Mouse (Mus musculus) left cerebral cortex, postnatal 10 days (tissue): ENCODE measurements around the gene Chil4. TPM values are rescaled to one million over a fixed set of nuclear protein-coding genes. Genes with fewer than 3 reads are reported as not detected.
"Not testable (repeated sequence)": the region's sequence is repeated elsewhere in the genome, so short reads cannot be mapped to it uniquely, and the experiment has no call there.

Experiments used
- DNase-seq, 2 experiments: peaks; one replicate each; pipeline ENCODE4 v3.0.0; 2021 to 2022; ENCODE audit warnings: low spot score in 2 of 2, mixed read lengths in 1 of 2; ENCODE audit errors: extremely low spot score in 1 of 2
- intact Hi-C: fragments of 180-260 bp; cut with DNase I; formaldehyde crosslinking; loops from one replicate; pipeline ENCODE4 v1.15.1; 2025
- total RNA-seq, 2 experiments: library from RNA; stranded (reverse); gene quantifications; 2 replicates each; pipeline ENCODE4 v1.2.3; 2021

Gene Chil4
- total RNA-seq: not detected

DNA sequence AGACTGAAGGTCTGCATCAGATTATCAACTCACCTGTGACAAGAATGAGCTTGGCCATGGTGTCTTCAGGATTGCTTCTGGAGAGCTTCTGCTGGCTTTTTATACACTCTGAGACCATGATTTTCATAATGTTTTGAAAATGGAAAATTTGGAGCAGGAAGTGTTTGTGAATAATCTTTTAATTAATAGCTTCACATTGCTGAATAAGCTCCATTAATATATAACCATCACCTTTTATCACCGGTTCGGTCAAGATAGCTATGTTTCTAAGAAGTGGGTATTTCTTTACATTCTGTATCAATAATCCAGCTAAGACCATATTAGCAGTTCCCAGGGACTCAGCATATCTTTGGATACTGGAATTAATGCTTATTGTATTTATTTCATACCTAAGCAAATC lies at the start of gene Chil4:
Gene Chil4 (minus strand): TSS at position 101 of the 400 bp plus-strand sequence.
- DNase-seq: no peak
- intact Hi-C loops: no loop called here

DNA sequence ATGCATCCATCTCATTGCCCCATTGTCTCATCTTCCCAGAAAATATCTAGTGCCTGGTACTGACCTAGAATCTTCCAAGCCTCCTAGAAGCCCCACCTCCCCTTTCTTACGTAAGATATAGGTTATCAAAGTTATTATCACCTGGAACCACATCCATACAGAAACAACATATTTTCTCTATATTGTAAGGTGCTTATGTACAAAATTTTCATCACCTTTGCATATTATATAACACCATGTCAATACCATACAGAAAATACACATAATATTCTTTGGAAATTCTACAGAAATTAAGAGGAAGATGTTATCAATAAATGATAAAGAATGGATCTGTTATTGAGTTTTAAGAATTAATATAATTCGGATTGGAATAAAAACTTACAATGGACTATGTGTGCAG lies 46.5 kb upstream of the Chil4 start:
- intact Hi-C loops: no loop called here
- no peak for DNase-seq

DNA sequence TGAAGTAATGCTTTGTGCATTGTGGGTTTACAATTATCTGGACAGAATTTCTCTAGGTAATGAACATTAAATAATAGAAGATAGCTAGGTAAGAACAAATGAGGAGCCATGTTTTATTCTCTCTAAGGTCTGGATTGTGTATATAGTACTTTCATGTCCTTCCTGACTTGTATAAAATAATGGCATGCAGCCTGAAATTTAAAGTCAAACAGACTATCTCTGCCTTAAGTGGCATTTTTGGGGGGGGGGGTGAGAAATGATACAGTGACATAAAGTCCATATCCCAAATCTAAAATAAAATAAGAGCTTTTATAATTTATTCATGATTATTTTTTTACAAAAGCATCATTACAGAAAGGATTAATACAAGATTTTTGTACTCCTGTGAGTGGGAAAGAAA lies 45.5 kb upstream of the Chil4 start:
- intact Hi-C loops: no loop called here
- DNase-seq: no peak

DNA sequence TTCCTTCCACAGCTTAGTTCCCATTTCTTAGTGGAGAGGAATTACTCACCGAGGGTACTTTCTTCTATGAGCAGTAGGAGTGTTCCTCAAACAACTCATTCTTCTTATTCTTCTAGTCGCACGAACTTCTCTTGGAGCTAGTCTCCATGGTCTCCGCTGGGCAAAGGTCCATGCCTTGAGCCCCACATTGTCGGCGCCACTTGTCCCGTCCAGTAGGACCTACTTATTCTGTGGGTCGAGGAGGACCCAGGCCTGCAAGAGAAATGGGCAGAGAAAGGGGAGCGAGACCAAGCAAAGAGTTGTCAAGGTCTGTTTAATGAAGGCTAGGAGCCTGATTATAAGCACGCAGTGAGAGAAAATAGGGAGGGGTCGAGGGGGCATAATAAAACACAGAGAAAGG lies 37.8 kb upstream of the Chil4 start:
- DNase-seq, intact Hi-C loops: not testable (repeated sequence)

DNA sequence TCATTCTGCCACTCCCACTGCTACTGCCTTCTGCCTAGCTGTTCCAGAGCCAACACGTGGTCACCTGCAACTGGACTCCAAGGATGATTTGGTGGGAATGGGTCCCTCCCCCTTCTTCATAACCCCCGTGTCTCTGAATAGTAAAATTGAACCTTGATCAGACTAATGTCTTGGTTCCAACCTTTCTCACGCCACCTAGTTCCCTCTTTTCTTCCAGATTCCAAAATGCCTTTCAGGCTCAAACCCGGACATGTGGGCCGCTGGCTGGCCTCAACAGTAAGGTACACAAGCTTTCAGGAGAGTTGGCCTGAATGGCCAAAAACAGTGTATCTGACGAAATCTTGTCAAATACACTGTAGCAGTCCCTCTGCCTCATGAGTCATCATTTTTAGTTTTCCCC lies 33.4 kb upstream of the Chil4 start:
- intact Hi-C loops: no loop called here

DNA sequence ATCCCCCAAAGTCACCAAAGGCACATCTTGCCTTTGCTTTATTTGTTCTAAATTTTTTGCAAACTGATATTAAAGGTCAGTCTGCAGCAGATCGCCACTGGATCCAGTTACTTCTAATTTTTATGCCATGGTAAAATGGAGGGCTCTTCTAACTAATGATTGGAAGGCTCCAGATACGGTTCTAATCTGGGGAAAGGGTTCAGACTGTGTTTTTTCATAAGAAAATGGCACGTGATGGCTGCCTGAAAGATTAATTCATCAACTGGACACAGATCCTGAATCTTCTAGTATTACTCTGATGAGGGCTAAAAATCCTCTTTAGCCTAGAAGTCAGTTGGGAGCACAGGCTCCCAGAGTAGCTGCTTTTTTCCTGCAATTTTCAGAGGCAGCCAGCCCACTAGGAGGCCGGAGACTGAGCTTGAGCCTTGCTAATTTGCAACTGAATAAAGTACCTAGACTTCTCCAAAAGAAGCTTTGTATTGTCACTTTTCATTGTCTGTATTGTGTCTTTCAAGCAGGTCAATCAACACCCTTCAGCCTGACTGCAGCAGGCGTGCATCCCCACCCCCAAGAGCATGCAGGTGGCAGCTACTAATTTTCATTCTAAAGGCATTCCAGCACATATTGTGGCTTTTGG lies 31.6 kb upstream of the Chil4 start:
- DNase-seq, intact Hi-C loops: not testable (repeated sequence)

More for the DNA sequence above, 33.4 kb upstream of the Chil4 start:
- no peak for DNase-seq

DNA sequence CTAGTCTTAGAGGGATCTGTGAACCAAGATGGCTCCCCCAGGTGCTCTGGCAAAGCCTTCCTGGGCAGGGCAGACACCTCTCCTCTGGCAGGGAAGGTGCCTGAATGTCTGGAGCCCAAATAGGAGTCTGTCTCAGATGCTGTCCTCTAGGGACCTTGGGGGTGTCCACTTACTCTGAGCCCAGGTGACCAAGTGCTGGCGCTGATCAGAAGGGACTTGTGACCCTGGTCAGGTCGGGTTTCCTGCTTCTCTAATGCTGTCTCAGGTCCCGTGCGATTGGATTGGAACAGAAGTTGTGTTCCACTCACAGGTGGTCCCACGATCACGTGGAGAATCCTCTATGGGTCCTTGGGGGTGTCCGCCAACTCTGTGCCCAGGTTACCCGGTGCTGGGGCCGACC lies 28.1 kb upstream of the Chil4 start:
- DNase-seq, intact Hi-C loops: not testable (repeated sequence)

DNA sequence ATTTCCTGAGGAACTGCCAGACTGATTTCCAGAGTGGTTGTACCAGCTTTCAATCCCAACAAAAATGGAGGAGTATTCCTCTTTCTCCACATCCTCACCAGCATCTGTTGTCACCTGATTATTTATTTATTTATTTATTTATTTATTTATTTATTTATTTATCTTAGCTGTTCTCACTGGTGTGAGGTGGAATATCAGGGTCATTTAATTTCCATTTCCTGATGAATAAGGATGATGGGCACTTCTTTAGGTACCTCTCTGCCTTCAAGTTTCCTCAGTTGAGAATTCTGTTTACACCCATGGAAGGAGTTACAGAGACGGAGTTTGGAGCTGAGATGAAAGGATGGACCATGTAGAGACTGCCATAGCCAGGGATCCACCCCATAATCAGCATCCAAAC lies 20.9 kb upstream of the Chil4 start:
- DNase-seq: not testable (repeated sequence)

DNA sequence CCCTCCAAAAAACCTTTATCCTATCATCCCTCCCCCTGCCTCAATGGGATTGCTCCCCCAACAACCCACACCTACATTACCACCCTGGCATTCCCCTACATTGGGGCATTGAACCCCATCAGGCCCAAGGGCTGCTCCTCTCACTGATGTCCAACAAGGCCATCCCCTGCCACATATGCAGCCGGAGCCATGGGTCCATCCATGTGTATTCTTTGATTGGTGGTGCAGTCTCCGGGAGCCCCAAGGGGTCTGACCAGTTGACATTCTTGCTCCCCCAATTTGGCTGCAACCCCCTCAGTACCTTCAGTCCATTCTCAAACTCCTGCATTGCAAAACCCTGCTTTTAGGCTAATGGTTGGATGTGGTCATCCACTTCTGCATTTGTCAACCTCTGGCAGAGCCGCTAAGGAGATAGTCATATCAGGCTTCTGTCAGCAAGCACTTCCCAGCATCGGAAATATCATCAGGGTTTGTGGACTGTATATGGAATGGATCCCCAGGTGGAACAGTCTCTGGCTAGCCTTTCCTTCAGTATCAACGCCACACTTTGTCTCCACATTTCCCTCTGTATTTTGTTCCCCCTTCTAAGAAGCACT lies 20.0 kb upstream of the Chil4 start:
- DNase-seq: no peak
- intact Hi-C loops: no loop called here

More for the DNA sequence above, 20.9 kb upstream of the Chil4 start:
- intact Hi-C loops: not testable (repeated sequence)

DNA sequence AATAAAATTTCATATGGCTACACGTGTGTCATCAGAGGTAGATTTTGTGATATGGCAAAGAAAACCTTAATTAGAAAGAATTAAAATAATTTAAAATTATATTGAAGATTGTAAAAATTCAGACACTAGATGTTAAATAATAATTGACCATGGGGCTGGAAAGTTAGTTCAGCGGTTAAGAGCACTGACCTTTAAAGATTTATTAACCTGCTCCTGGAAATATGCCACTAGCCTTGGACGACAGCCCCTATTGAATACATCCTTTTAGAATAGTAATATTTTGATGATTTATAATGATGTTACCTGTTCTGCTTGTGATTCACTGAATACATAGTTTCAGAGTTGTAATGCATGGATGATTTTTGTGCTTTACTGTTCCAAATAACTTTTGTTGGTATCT lies 4.1 kb upstream of the Chil4 start:
- intact Hi-C loops, DNase-seq: not testable (repeated sequence)

DNA sequence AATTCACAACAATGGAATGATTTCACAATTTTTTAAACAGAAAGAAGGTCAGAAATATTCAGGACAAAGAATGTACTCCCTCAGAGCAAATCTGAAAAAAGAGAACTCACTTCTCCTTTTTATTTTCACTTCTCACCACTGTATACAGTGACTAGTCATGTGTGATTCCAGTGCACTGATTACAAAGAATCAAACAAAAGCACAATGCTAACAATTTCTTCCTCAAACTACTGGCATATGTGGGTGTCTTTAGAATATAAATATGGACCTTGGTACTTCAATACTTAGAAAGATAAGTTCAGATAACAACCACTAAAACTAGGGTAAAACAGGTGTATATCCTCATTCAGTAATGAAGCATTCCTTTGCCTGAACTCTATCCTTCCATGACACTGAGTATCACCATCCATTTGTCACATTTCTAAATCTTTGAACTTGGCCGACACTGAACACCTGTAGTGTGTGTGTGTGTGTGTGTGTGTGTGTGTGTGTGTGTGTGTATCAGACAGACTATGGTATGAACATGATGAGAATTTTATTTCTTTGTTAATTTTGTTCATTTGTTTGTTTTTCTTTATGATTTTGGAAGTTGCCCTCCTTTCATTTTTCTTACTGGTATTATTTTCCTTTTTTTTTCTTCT lies 2.4 kb upstream of the Chil4 start:
- intact Hi-C loops: no loop called here
- no peak for DNase-seq

DNA sequence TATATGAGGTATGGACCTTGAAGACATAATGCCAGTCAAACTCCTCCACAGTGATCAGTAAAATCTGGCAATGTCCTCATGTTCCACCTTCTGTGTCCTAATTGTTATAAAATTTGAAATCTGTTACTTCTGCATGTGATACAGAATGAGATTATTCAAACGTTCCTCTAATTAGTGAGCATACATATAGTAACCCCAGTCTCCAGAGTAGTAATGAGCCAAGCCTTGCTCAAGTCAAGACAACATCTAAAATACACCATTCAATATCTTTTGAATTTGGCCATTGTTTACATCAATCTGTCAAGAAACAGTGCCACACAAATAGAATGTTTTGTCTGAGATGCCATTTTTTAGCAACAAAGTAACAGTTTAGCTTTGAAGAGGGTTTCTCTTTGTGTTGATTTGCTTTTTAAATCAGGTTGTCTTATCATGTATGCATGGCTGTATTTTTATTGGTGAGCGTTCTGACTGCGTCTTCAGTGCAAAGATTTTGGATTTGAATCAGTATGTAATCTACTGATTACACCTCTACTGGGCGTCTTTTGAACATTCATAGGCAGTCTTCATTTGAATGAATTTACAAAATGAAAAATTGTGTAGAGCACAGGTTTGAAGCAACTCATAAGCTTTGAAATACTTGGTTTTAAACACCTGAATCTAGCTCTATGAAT lies 888 bp downstream of the Chil4 start:
- DNase-seq, intact Hi-C loops: not testable (repeated sequence)

DNA sequence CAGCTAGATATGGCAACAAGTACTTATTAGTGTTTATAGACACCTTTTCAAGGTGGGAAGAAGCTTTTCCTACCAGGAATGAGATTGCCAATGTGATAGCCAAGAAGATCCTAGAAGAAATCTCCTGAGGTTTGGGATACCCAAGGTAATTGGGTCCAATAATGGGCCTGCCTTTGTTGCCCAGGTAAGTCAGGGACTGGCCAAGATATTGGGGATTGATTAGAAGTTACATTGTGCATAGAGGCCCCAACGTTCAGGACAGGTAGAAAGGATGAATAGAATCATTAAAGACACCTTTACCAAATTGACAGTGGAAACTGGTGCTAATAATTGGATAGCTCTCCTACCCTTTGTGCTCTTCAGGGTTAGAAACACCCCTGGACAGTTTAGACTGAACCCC lies 21.3 kb downstream of the Chil4 start:
- intact Hi-C loops: not testable (repeated sequence)

DNA sequence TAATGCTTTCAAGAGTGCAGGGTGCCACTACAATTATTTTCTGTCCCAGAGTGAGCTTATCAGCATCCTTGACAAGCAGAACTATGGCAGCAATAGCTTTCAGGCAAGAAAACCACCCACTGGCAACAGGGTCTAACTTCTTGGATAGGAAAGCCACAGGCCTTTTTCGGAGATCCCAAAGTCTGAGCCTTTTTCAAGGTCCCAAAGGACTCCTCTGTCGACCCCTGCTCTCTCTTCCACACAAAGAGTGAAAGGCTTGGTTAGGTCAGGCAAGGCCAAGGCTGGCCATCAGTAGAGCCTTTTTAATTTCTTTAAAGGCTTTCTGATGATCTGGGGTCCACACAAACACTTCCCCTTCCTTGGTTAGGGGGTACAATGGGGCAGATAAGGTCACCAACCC lies 22.1 kb downstream of the Chil4 start:
- DNase-seq, intact Hi-C loops: not testable (repeated sequence)

More for the DNA sequence above, 21.3 kb downstream of the Chil4 start:
- DNase-seq: not testable (repeated sequence)

DNA sequence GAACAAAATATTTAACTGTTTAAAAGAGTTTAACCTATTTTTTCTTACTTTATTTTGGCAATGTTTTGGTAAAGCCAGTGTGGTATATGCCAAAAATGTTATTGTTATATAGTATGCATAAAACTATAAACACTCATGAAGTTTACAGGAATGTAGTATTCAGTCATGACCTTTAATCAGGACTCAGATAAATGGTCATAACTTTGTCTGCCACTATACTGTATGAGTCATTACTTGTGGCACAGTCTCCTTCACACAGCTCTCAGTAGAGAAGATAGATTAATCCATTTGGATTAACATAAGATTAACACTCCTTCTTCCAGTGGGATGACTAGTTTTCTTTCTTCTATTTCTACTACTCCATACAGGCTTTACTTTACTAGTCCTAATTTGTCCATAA lies 23.0 kb downstream of the Chil4 start:
- no peak for DNase-seq
- intact Hi-C loops: no loop called here

DNA sequence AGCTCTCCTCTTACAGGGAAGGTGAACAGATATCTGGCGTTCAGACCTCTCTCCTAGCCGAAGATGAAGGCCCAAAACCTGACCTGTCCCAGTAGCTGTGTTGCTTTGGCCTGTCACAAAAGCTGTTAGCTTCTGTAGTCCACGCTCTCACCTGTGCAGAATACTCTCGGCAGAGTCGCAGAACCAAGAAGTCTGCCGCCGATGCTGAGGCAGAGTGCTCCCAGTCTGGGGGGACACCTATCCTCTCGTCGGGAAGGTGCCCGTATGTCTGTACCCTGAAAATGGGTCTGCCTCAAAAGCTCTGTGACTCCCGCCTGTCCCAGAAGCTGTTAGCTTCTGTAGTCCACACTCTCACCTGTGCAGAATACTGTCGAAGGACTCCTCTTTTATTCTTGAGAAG lies 23.8 kb downstream of the Chil4 start:
- intact Hi-C loops: no loop called here

DNA sequence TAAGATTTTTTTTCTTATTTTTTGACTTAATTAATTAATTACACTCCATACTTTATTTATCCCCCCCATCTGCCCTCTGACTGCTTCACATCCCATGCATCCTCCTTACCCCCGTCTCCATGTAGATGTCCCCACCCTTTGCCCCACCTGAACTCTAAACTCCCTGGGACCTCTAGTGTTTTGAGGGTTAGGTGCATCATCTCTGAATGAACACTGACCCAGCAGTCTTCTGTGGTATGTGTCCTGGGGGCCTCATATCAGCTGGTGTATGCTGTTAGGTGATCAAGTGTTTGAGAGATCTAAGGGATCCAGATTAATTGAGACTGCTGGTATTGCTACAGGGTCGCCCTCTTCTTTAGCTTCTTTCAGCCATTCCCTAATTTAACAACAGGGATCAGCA lies 31.3 kb downstream of the Chil4 start:
- intact Hi-C loops: no loop called here
- no peak for DNase-seq

More for the DNA sequence above, 23.8 kb downstream of the Chil4 start:
- DNase-seq: no peak

DNA sequence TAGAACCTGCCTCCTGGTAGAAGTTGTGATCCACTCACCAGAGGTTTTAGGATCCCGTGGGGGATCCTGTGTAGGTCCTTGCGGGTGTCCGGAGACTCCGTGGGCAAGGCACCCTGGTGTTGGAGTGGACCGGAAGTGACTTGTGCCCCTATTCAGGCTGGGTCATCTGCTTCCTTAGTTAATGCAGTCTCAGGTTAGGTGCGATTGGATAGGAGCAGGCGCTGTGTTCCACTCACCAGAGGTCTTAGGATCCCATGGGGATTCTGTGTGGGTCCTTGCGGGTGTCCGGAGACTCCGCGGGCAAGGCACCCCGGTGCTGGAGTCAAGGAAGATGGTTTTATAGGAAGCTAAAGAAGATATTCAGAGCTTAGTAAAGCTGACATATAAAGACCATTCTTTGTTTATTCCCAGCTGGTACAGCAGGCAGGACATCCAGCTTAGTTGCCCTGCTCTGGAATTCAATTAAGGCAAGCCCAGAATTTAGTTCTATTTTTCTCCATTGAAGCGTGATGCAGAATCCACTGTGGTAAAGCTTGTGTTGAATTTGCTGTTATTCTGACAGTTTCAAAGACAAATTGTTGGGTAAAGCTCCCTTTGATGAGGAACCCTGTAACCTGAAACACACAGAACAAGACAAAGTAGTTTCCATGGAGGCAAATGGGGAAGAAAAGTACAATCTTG lies 41.7 kb downstream of the Chil4 start:
- intact Hi-C loops: no loop called here
- no peak for DNase-seq

DNA sequence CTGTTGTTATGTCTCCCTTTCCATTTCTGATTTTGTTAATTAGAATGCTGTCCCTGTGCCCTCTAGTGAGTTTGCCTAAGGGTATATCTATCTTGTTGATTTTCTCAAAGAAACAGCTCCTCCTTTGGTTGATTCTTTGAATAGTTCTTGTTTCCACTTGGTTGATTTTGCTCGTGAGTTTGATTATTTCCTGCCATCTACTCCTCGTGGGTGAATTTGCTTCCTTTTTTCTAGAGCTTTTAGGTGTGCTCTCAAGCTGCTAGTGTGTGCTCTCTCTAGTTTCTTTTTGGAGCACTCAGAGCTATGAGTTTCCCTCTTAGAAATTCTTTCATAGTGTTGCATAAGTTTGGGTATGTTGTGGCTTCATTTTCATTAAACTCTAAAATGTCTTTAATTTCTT lies 44.3 kb downstream of the Chil4 start:
- intact Hi-C loops, DNase-seq: not testable (repeated sequence)
